Mouse (Mus musculus) hematopoietic stem cell, adult 5-6 weeks (primary cell): ENCODE data around the gene Cnnm4. TPM values are rescaled to one million over a fixed set of nuclear protein-coding genes. Genes with fewer than 3 reads are reported as not detected.
"Not testable (repeated sequence)": the region's sequence is repeated elsewhere in the genome, so short reads cannot be mapped to it uniquely, and the experiment has no call there.

Experiments used
- ATAC-seq, 2 experiments: fragments of 125-278 bp in 1 of 2; replicated peaks in 1 of 2; 2 replicates each; pipeline ENCODE4 v1.8.0; 2016 to 2017; ENCODE audit warnings: inconsistent platforms in 2 of 2, mild to moderate bottlenecking in 2 of 2, moderate number of reproducible peaks in 2 of 2, low read depth in 1 of 2, moderate TSS enrichment in 1 of 2; ENCODE audit not compliant: low FRiP score in 2 of 2, poor library complexity in 2 of 2, severe bottlenecking in 2 of 2, insufficient read depth in 1 of 2, low TSS enrichment in 1 of 2
- total RNA-seq: library from RNA; stranded (forward); fragments of 172-1452, 232-1000 nt; gene quantifications from 2 replicates; pipeline ENCODE4 v1.2.3, GENCODE M21; 2017

Cnnm4 gene
- total RNA-seq, 1 experiment from 2014 or later = 9.6 TPM

- ATAC-seq = no peak
These were observed 59.1 kb downstream of the Cnnm4 start for GRCm38 (mm10) chr1:36530485-36530884.

DNA sequence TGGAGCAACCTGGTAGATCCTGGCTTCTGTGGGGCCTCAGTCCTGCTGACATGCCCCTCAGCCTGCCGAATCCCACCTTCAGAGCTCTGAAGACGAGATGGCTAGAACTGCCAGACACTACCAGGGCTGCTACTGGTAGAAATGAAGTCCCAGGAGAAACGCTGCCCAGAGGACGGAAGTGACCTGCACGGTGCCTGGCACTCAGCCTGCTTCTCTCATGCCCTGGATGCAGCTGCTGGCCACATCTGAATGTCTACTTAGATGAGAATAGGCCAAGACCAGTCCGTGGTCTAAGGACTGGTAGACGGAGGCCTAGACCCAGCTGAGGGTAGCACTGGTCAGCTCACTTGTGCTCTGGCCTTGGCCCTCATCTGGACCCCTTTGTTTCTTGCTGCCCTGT is 59.5 kb downstream of the Cnnm4 start:
- ATAC-seq = no peak

DNA sequence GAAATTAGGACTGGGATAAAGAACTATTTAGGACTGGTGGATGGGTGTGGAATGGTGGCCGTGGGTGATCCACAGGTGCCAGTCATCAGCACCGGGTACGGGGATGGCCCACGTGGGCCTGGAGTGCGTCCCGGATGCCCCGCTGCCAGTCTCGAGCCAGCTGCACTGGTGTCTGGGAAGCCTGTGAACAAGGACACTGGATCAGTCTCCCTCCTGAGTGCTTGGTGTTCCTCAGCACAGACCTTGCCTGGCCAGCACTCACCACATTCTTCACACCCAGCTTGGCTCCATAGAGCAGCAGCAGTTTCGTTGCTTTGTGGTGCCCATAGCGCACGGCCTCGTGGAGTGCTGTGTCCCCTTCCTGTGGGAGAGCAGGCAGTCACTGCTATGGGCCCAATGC is 60.0 kb downstream of the Cnnm4 start:
- ATAC-seq = no peak

GRCm38 (mm10) chr1:36533546-36533945 is 62.1 kb downstream of the Cnnm4 start:
- ATAC-seq = no peak

DNA sequence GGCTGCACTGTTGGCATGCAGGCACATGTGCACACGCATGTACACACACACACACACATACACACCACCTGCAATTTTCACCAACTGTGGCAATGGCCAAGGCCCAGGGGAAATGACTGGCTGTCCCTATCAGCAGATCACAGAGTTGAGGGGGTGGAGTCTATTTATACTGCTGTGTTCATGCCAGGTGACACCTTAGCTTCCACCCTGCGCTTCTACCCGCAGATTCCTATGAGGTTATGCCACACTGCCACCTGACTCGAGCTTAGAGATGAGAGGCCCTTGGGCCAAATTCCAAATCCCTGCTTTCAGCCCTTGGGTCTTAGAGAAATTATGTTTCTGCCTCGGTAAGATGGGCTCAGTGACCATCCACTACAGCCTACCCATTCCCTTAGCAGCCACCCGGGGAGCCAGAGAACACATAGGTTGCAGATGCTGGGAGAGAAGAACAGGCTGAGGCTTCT is 63.2 kb downstream of the Cnnm4 start:
- peak; percentile 73 to 75 for ATAC-seq

- ATAC-seq = no peak
These were observed 64.3 kb downstream of the Cnnm4 start for GRCm38 (mm10) chr1:36535477-36536396.

DNA sequence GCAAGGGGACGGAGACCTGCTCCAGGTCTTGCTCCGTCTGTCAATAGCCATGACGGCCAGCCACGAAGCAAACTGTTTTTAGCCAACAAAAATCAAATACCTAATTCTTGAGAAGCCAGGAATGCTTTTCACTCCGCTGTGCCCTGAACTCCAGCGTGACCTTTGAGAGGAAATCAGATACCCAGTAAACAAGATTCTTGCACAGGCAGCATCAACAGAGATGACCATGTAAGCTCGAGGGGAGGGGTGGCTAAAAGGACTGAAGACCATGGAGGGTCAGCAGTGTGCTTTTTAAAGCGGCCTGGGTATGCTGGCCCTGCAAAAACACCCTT is 64.9 kb downstream of the Cnnm4 start:
- ATAC-seq = no peak

DNA sequence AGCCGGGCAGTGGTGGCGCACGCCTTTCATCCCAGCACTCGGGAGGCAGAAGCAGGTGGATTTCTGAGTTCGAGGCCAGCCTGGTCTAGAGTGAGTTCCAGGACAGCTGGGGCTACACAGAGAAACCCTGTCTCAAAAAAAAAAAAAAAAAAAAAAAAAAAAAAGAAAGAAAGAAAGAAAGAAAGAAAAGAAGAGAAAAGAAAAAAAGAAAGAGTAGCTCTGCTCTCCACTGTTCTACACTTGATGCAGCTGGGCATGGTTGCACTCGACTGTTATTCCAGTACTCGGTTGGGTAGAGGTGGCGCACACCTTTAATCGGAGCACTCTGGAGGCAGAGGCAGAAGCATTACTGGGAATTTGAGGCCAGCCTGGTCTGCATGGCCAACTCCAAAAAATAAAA is 65.4 kb downstream of the Cnnm4 start, which contains the start of gene Ankrd23:
Ankrd23 (minus strand) TSS at position 101 of the 400 bp plus-strand sequence.
- ATAC-seq = not testable (repeated sequence)

DNA sequence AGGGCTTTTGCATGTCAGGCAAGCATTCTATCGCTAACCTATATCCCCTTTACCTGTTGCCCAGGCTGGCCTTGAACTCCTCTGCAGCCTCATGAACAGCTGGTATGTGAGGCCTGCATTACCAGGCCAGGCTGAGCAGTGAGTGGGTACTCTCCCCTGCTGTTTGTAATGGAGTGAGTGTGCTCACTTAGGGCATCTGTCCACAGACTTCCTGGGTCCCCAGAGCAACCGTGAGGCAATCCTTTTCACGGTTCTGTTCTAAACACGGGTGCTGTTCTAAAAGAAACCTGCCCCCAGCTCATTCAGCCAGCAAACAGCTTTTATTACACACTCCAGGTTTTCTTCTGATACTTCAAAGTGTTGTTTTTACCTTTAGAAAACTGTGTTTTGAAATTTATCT is 67.3 kb downstream of the Cnnm4 start:
- no peak for ATAC-seq

DNA sequence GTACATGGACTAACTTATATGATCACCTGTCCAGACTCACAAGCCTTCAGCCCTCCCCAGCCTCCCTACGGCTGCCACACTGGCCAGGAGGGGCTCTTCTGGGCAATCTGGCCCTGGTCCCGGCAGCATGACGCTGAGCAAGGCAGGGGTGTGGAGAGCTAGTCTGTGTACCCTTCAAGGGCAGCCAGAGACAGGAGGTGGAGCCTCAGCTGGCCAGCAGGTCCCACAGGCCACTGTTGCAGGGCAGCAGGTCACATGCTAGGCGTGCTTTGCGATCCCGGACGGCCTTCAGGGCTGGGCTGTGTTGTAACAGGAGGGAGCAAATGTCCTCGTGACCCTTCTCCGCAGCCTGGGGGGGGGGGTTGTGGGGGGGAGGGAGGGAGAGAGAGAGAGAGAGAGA is 67.8 kb downstream of the Cnnm4 start, which contains the start of gene Gm42417:
Gm42417 (minus strand) TSS at position 244 of the 400 bp plus-strand sequence.
- no peak for ATAC-seq

DNA sequence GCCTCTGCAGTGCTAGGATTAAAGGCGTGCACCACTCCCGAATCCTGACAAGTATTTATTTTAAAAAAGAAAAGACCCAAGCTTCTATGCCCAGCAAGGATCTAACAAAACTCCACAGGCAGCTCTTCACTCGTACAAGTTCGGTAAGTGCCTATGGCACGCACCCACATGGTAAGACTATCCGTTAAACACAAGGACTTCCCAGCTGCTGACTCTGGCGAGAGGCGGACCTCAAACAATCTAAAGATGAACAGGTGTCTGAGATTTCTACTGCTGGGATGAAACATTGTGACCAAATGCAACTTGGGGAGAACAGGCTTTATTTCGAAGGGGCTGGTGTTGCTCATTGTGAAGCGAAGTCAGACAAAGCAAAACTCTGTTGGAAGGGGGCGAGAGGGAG is 68.7 kb downstream of the Cnnm4 start:
- no peak for ATAC-seq

DNA sequence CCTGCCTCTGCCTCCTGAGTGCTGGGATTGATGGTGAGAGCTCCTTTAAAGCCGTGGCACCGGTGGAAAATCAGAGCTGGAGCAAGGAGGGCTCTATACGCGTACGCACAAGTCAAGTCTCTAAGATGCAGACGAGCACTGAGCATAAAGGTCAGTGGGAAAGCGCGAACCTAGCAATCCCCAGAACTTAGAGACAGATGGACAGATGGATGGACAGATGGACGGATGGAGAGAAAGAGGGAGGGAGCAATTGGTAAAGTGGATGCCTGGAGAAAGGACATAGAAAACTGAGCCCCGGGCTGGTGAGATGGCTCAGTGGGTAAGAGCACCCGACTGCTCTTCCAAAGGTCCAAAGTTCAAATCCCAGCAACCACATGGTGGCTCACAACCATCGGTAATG is 69.4 kb downstream of the Cnnm4 start:
- ATAC-seq = no peak

DNA sequence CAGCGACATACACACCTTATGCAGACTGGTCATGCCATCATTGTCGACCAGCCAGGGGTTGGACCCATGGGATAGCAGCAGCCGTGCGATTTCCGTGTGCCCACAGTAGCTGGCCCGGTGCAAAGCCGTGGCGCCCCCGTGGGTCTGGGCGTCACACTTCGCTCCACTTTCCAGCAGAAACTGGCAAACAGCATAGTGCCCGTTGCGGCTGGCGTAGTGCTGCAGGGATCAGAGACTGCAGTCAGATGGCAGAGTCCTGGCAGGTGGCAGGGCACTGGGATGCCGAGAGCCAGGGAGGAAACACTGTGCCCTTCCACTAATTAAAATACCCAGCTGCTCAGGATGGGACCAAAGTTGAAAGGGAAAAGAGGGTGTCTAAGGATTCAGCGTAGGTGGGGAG is 70.4 kb downstream of the Cnnm4 start:
- ATAC-seq = no peak

- no peak for ATAC-seq
These were observed 71.5 kb downstream of the Cnnm4 start for GRCm38 (mm10) chr1:36542925-36543324.

DNA sequence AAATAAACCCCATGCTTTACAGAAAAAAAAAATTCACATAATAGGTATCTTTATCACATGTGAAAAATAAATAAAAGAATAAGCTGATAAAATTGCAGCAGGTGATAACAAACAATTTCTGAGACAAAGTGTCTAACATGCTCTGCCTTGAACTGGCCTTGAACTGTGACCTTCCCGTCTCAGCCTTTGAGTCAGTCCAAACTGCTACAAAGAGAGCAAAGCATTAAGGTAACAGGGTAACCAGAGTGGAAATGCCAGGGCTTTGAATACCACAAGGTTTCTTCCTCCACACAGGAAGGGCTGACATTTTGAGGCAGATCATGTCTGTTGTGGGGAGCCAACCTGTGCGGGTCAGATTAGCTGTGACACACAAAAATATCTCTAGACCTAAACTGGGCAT is 74.0 kb downstream of the Cnnm4 start:
- ATAC-seq = no peak

GRCm38 (mm10) chr1:36545845-36546600 is 74.6 kb downstream of the Cnnm4 start:
- ATAC-seq = no peak

DNA sequence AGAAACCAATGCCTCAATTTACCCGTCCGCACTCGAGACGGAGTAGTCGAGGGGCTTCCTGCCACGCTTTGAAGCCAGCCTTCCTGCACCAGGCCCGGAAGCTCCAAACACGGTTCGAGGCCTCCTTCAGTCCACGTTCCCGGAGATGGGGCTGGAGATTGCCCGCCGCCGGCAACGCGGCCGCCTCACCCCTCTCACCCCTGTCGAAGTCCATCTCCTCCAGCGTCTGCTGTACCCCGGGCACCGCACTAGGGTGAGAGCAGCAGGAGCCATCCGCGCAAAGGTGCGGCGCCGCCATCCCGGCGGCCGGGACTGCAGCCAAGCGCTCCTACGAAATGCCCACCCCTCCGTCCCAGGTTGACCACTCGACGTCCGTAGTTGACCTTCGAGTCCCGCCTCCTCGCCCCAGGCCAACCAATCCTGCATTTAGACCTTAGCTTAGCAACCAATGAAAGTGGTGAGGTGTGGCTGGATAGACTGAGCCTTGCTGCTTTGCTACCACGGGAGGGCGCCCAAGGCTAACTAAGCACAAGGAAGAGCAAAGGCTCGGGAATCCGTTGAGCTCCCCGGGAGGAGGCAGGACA is 75.6 kb downstream of the Cnnm4 start, which contains the start of gene Ankrd39:
Ankrd39 (minus strand) TSS at position 558 of the 584 bp plus-strand sequence.
- peak; percentile 99 for ATAC-seq
